Mouse (Mus musculus) intestine, postnatal 0 days (tissue): ENCODE data around the gene Olfr237-ps1. TPM values are rescaled to one million over a fixed set of nuclear protein-coding genes. Genes with fewer than 3 reads are reported as not detected.

Experiments used
- ATAC-seq: fragments of 200-750 bp; cut with Nextera tagmentation; 2 replicates; pipeline ENCODE4 v1.8.0; 2017; ENCODE audit warnings: mild to moderate bottlenecking, moderate TSS enrichment, moderate library complexity
- H3K27ac ChIP-seq: fragments of 300-500 bp; sonication (generic); 2 replicates; pipeline ENCODE4 v1.5.1; 2014; ENCODE audit warnings: mild to moderate bottlenecking, low read depth, low read length, moderate library complexity
- H3K27me3 ChIP-seq: fragments of 300-500 bp; sonication (generic); replicated peaks from 2 replicates; pipeline ENCODE4 v1.6.1; 2014; ENCODE audit warnings: low read length, mixed read lengths; ENCODE audit not compliant: control insufficient read depth, insufficient read depth
- H3K36me3 ChIP-seq: fragments of 300-500 bp; sonication (generic); 2 replicates; pipeline ENCODE4 v1.6.1; 2014; ENCODE audit warnings: mild to moderate bottlenecking, moderate library complexity; ENCODE audit not compliant: control insufficient read depth, insufficient read depth
- H3K4me1 ChIP-seq: fragments of 300-500 bp; sonication (generic); replicated peaks from 2 replicates; pipeline ENCODE4 v1.6.1; 2014; ENCODE audit warnings: antibody characterized with exemption, low read length, mixed read lengths; ENCODE audit not compliant: control insufficient read depth, insufficient read depth
- H3K4me2 ChIP-seq: fragments of 300-500 bp; sonication (generic); replicated peaks from 2 replicates; pipeline ENCODE4 v1.6.1; 2014; ENCODE audit warnings: low read depth, mild to moderate bottlenecking, moderate library complexity
- H3K4me3 ChIP-seq: fragments of 300-500 bp; sonication (generic); 2 replicates; pipeline ENCODE4 v1.5.1; 2014; ENCODE audit warnings: low read depth, low read length
- H3K9ac ChIP-seq: fragments of 300-500 bp; sonication (generic); 2 replicates; pipeline ENCODE4 v1.6.1; 2014; ENCODE audit warnings: mild to moderate bottlenecking, low read depth, low read length
- H3K9me3 ChIP-seq: fragments of 300-500 bp; sonication (generic); 2 replicates; pipeline ENCODE4 v1.6.1; 2016; ENCODE audit warnings: mixed run types; ENCODE audit not compliant: control insufficient read depth
- CTCF ChIP-seq: sonication (generic); IDR thresholded peaks from 2 replicates; pipeline ENCODE4 v1.5.1; 2016; ENCODE audit warnings: low read depth, mild to moderate bottlenecking, control low read depth, antibody characterized with exemption, moderate library complexity
- WGBS: fragments of 180-500 bp; shearing (Covaris S2); extraction: QIAGEN DNeasy Blood & Tissue Kit; methylation state at CpG from one replicate; pipeline ENCODE4 v1.1.7; 2014; 5-methylcytosine and 5-hydroxymethylcytosine counted together
- polyA plus RNA-seq: library from polyadenylated mRNA; unstranded; fragments of >200 nt; fragmentation: Nextera tagmentation; extraction: Ambion mirVana; gene quantifications from 2 replicates; pipeline ENCODE4 v1.2.1, GENCODE M21; 2015

Gene Olfr237-ps1
- polyA plus RNA-seq, 1 experiment from 2014 or later, result not detected

DNA sequence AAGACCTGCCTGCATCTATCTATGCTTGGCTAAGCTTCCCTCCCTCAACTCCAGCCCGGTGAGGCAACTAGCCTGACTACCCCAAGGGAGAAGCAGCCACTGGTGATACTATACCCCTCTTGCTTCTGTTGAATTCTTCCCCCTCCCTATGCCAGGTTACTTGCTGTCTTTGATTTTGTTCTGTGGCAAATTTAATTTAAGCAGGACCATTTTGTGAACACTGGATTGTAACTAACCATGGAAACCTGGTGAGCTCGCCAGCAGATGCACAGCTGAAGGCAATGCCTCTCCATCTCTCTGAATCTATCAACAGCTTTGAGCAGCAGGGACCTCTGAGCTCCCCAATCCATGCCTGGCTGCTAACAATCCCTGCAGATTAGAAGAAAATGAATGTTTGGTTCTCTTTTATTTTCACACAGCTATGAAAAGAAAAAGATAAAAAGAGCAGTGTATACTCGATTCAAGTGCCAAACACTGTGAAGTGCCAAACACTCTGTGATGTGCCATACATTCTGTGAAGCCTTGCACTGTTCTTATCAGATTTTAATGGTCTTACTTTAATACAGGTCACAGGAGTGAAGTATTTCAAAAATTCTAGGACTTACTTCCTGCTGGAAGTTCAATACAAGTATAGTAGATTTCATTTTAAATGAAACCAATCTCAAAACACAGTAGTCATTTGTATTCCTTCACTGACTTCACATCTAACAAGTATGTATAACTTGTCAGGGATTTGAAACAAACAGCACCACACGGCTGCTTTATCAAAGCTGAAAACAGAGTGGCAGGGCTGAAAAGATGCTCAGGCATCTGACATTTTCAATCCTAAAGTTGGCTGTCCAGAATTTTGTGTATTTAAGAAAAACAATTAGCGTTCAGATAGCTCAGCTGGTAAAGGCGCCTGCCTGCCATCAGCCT, 32.5 kb downstream of the Olfr237-ps1 start:
- no peaks in the 10 kb centered on the region for H3K27me3 ChIP-seq
- H3K4me3 ChIP-seq, result no peak overlapping the region
- no peak for TF ChIP-seq CTCF
- no peak for ATAC-seq
- H3K27ac ChIP-seq, result no peak overlapping the region
- no peak overlapping the region for H3K9ac ChIP-seq
- H3K4me2 ChIP-seq, result no peak overlapping the region
- 62% methylated on average over 6 of the region's 6 CpGs for WGBS
- no peaks in the 10 kb centered on the region for H3K4me1 ChIP-seq
- H3K9me3 ChIP-seq, result no peaks in the 10 kb centered on the region
- H3K36me3 ChIP-seq, result no peaks in the 10 kb centered on the region

DNA sequence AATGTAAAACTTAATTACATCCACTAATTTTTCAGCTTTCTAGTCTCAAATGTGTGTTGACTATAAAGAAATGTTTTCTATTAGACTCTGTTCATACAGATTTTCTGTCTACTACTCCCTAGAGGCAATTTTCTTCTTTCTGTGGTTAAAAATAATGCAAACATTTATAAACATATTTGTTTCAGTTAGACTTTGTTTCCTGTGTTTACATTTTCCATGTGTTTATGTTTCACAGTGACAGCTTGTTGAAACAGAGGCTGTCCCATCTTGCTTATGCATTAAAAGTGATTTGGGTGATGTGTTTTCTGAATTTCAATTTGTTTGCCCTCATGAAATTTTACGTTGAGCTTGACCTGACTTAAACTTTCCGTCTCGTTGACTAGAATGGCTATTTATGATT, 44.6 kb downstream of the Olfr237-ps1 start:
- Histone ChIP-seq H3K9me3 (no peaks in the 10 kb centered on the region), H3K27me3 (no peaks in the 10 kb centered on the region), H3K36me3 (no peaks in the 10 kb centered on the region), H3K4me1 (no peaks in the 10 kb centered on the region), H3K9ac (no peak overlapping the region), H3K4me3 (no peak overlapping the region), H3K4me2 (no peak overlapping the region), H3K27ac (no peak overlapping the region)
- no peak for TF ChIP-seq CTCF
- 64% methylated on average over 3 of the region's 3 CpGs for WGBS
- no peak for ATAC-seq

DNA sequence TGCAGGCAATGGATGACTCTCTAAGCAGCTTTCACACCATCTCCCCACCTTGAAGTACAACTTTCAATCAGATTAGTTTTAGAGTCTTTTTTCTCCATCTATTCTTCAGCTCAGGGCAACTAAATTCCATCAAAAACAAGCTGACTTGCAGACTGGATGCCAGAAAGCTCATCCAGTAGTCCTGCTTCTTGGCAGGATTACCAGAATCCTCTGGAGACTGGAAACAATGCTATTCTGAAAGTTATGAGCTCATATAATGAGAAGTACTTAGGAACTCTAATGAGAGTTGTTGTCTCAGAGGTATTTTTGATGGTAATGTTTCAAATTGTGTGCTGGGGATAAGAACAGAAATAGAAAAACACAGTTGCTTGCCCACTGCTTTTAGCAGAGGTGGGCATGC, 50.4 kb downstream of the Olfr237-ps1 start, which contains the start of gene Olfr435:
Olfr435 (plus strand) TSS at position 366 of the 400 bp plus-strand sequence.
- no peaks in the 10 kb centered on the region for H3K4me1 ChIP-seq
- no peak within 1 kb of the TSS for H3K4me3 ChIP-seq
- TF ChIP-seq CTCF, result no peak
- no peak within 1 kb of the TSS for H3K27ac ChIP-seq
- no peaks in the 10 kb centered on the region for H3K9me3 ChIP-seq
- no peak within 1 kb of the TSS for H3K9ac ChIP-seq
- no peak within 1 kb of the TSS for H3K4me2 ChIP-seq
- ATAC-seq, result no peak
- H3K27me3 ChIP-seq, result no peaks in the 10 kb centered on the region
- no peaks in the 10 kb centered on the region for H3K36me3 ChIP-seq

DNA sequence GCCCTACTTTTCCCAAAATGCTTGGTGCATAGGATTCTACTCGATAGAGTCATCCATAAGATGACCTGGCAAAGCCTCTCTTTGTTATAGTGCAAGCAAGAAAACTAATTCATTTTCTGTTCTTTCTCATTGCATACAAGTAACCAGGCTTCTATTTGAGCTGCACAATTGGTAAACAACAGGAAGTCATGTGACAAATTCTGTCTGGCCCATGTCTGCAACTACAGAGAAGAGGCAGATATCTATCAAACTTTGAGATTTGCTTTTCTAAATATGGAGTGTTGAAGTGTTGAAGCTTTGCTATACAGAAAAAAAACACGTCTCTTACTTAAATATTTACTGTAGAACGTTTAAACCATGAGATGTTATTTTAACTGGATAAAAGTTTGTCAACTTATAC, 51.7 kb downstream of the Olfr237-ps1 start:
- H3K4me3 ChIP-seq, result no peak overlapping the region
- no peaks in the 10 kb centered on the region for H3K4me1 ChIP-seq
- H3K4me2 ChIP-seq, result no peak overlapping the region
- 54% methylated on average over 3 of the region's 3 CpGs for WGBS
- H3K27ac ChIP-seq, result no peak overlapping the region
- no peak overlapping the region for H3K9ac ChIP-seq
- no peak for TF ChIP-seq CTCF
- no peak for ATAC-seq
- H3K9me3 ChIP-seq, result no peaks in the 10 kb centered on the region
- H3K36me3 ChIP-seq, result no peaks in the 10 kb centered on the region
- H3K27me3 ChIP-seq, result no peaks in the 10 kb centered on the region

DNA sequence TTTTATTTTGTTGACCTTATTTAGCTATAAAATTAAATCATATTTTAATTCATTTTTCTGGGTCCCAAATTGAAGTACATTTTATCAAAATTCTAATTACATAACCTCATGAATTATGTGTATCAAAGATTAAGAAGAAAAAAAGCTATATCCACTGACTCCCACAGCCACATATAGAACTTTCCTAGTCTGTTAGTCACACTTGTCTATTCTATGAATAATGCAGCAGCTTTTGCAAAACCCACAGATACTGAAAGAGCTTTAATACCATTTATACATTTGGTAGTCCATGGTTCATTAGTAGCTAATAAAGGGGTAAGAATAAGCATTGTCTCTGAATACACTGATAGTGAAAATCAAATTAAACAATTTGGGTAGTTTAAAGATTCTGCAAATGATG, 56.4 kb downstream of the Olfr237-ps1 start:
- H3K9ac ChIP-seq, result no peak overlapping the region
- no peaks in the 10 kb centered on the region for H3K36me3 ChIP-seq
- H3K27me3 ChIP-seq, result no peaks in the 10 kb centered on the region
- no peak overlapping the region for H3K4me3 ChIP-seq
- ATAC-seq, result no peak
- H3K4me1 ChIP-seq, result no peaks in the 10 kb centered on the region
- H3K4me2 ChIP-seq, result no peak overlapping the region
- H3K27ac ChIP-seq, result no peak overlapping the region
- no peak for TF ChIP-seq CTCF
- H3K9me3 ChIP-seq, result no peaks in the 10 kb centered on the region

DNA sequence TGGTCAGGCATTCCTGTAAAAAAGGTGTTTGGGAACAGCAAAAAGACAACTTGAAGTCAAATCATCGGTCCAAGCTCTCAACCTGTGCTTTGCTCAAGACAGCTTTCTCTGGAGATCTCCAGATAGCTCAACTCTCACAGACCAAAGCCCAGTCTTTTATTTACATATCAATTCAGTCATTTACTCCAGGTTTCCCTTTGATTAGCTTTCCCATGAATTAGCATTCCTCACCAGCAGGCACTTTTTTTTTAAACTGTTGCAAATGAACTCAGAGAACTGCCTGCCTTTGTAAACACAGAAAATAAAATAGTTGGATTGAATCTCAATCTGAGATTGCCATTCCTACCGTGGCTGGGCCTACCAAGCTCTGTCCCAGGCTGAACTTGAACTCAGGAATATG, 59.0 kb downstream of the Olfr237-ps1 start:
- Histone ChIP-seq H3K36me3 (no peaks in the 10 kb centered on the region), H3K4me3 (no peak overlapping the region), H3K9me3 (no peaks in the 10 kb centered on the region), H3K4me1 (no peaks in the 10 kb centered on the region), H3K9ac (no peak overlapping the region), H3K27ac (no peak overlapping the region), H3K27me3 (no peaks in the 10 kb centered on the region), H3K4me2 (no peak overlapping the region)
- WGBS, result 52% methylated on average over 2 of the region's 2 CpGs
- TF ChIP-seq CTCF, result no peak
- no peak for ATAC-seq

Other genes with a start within 250 kb of the Olfr237-ps1 start
- not detected in 2 replicates for gene Olfr447, start 237.7 kb upstream of the Olfr237-ps1 start, polyA plus RNA-seq
- not detected in 2 replicates for gene Olfr446, start 225.2 kb upstream of the Olfr237-ps1 start, polyA plus RNA-seq
- gene Olfr444, start 197.5 kb upstream of the Olfr237-ps1 start, polyA plus RNA-seq, result not detected in 2 replicates
- not detected in 2 replicates for gene Olfr441, start 40.2 kb upstream of the Olfr237-ps1 start, polyA plus RNA-seq
- gene Olfr437, start 16.7 kb downstream of the Olfr237-ps1 start, polyA plus RNA-seq, result not detected in 2 replicates
- not detected in 2 replicates for gene Olfr13, start 25.6 kb downstream of the Olfr237-ps1 start, polyA plus RNA-seq
- not detected in 2 replicates for gene Olfr435, start 50.6 kb downstream of the Olfr237-ps1 start, polyA plus RNA-seq
- not detected in 2 replicates for gene Olfr434, start 66.5 kb downstream of the Olfr237-ps1 start, polyA plus RNA-seq
- gene Olfr47, start 85.0 kb downstream of the Olfr237-ps1 start, polyA plus RNA-seq, result not detected in 2 replicates
- 20.4 and 23.2 TPM in 2 replicates for gene Arhgef5, start 119.0 kb downstream of the Olfr237-ps1 start, polyA plus RNA-seq
- gene Nobox, start 163.0 kb downstream of the Olfr237-ps1 start, polyA plus RNA-seq, result not detected in 2 replicates